Mouse (Mus musculus): ENCODE measurements around the gene Cap1. TPM values are rescaled to one million over a fixed set of nuclear protein-coding genes. Genes with fewer than 3 reads are reported as not detected.

The Cap1 gene
- total and polyA plus RNA-seq, 2 experiments from 2014 or later: 20.6 to 59.6 TPM

GRCm38 (mm10) chr4:122923392-122924344 is 37.8 kb upstream of the Cap1 start:
- H3K9me3 ChIP-seq (replicated peaks; ENCODE audit: control insufficient read depth, low read length): no peaks in the 10 kb centered on the region
- no peak overlapping the region for H3K4me2 ChIP-seq (ENCODE audit: low read depth, low read length)
- DNase-seq (ENCODE audit: low spot score): no peak
- no peak overlapping the region for H3K27ac ChIP-seq (ENCODE audit: low read depth)
- TF ChIP-seq CTCF (IDR thresholded peaks at IDR 0.05; ENCODE audit: low read depth): no peak
- no peak for TF ChIP-seq EP300 (IDR thresholded peaks at IDR 0.05; ENCODE audit: low read depth)
- no peak overlapping the region for H3K9ac ChIP-seq (replicated peaks; ENCODE audit: low read depth, low read length)
- no peak for ATAC-seq (ENCODE audit: insufficient read depth, low read depth)
- no peaks in the 10 kb centered on the region for H3K27me3 ChIP-seq (ENCODE audit: control insufficient read depth, insufficient read depth, low read length)
- H3K4me3 ChIP-seq (ENCODE audit: low read depth, low read length): no peak overlapping the region
- H3K4me1 ChIP-seq (ENCODE audit: control insufficient read depth, insufficient read depth): no peaks in the 10 kb centered on the region
- WGBS: 75% methylated on average over 15 of the region's 15 CpGs
- no peaks in the 10 kb centered on the region for H3K36me3 ChIP-seq (replicated peaks; ENCODE audit: control insufficient read depth, insufficient read depth, low read length)

- Histone ChIP-seq H3K9me3 (replicated peaks; ENCODE audit: control insufficient read depth, low read length) (no peaks in the 10 kb centered on the region), H3K27ac (ENCODE audit: low read depth) (no peak overlapping the region), H3K4me1 (ENCODE audit: control insufficient read depth, insufficient read depth) (no peaks in the 10 kb centered on the region), H3K9ac (replicated peaks; ENCODE audit: low read depth, low read length) (no peak overlapping the region), H3K4me2 (ENCODE audit: low read depth, low read length) (no peak overlapping the region), H3K27me3 (ENCODE audit: control insufficient read depth, insufficient read depth, low read length) (no peaks in the 10 kb centered on the region), H3K4me3 (ENCODE audit: low read depth, low read length) (no peak overlapping the region), H3K36me3 (replicated peaks; ENCODE audit: control insufficient read depth, insufficient read depth, low read length) (no peaks in the 10 kb centered on the region)
- DNase-seq (ENCODE audit: low spot score): no peak
- TF ChIP-seq EP300 (IDR thresholded peaks at IDR 0.05; ENCODE audit: low read depth): no peak
- no peak for TF ChIP-seq CTCF (IDR thresholded peaks at IDR 0.05; ENCODE audit: low read depth)
- 31% methylated on average over 1 of the region's 1 CpGs for WGBS
- ATAC-seq (ENCODE audit: insufficient read depth, low read depth): no peak
Measured at GRCm38 (mm10) chr4:122922841-122923240, 37.0 kb upstream of the Cap1 start.

DNA sequence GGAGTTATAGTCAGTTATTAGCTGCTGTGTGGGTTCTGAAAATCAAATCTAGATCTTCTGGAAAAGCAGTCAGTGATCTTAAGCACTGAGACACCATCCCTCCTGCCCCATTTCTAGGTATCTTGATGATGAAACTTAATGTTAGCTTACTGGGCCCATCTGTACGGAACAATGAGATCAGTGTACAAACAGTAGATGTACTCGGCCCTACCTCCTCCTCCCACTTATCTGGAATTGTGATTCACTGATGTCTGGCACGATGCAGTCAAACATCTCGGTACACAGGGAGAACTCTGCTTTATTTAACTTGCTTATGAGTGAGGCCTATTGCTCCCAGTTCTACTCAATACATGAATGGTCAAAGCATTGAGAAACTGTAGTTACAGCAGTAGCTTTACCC is 30.1 kb upstream of the Cap1 start:
- no peaks in the 10 kb centered on the region for H3K36me3 ChIP-seq (replicated peaks; ENCODE audit: control insufficient read depth, insufficient read depth, low read length)
- H3K27ac ChIP-seq (ENCODE audit: low read depth): no peak overlapping the region
- 68% methylated on average over 4 of the region's 4 CpGs for WGBS
- H3K4me3 ChIP-seq (ENCODE audit: low read depth, low read length): no peak overlapping the region
- ATAC-seq (ENCODE audit: insufficient read depth, low read depth) (no peak), DNase-seq (ENCODE audit: low spot score) (no peak)
- no peaks in the 10 kb centered on the region for H3K27me3 ChIP-seq (ENCODE audit: control insufficient read depth, insufficient read depth, low read length)
- TF ChIP-seq EP300 (IDR thresholded peaks at IDR 0.05; ENCODE audit: low read depth) (no peak), CTCF (IDR thresholded peaks at IDR 0.05; ENCODE audit: low read depth) (no peak)
- H3K4me2 ChIP-seq (ENCODE audit: low read depth, low read length): no peak overlapping the region
- no peaks in the 10 kb centered on the region for H3K9me3 ChIP-seq (replicated peaks; ENCODE audit: control insufficient read depth, low read length)
- peaks cover 6% of the 10 kb centered on the region for H3K4me1 ChIP-seq (ENCODE audit: control insufficient read depth, insufficient read depth)
- no peak overlapping the region for H3K9ac ChIP-seq (replicated peaks; ENCODE audit: low read depth, low read length)

DNA sequence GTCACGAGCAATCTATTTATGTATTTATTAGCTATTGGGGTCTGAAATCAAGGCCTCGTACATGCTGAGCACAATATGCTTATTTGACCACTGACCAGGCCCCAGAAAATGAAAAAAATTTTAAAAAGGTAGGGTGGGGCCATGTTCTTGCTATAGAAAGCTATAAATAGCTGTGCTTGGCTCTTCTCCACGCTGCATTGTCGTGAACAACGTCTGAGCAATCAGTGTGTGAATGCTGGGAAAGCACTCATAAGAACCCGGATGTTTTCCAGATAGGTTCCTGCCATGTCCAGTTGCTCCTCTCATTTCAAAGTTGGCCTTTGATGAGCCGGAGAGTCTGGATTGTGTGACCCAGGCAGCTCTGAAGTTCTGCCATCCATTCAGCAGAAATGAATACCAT is 28.3 kb upstream of the Cap1 start:
- ATAC-seq (ENCODE audit: insufficient read depth, low read depth) (peak; percentile 73), DNase-seq (ENCODE audit: low spot score) (peak; percentile 48)
- WGBS: 22% methylated on average over 7 of the region's 7 CpGs
- TF ChIP-seq CTCF (IDR thresholded peaks at IDR 0.05; ENCODE audit: low read depth) (no peak), EP300 (IDR thresholded peaks at IDR 0.05; ENCODE audit: low read depth) (no peak)
- no peaks in the 10 kb centered on the region for H3K27me3 ChIP-seq (ENCODE audit: control insufficient read depth, insufficient read depth, low read length)
- no peak overlapping the region for H3K4me3 ChIP-seq (ENCODE audit: low read depth, low read length)
- no peaks in the 10 kb centered on the region for H3K9me3 ChIP-seq (replicated peaks; ENCODE audit: control insufficient read depth, low read length)
- no peaks in the 10 kb centered on the region for H3K36me3 ChIP-seq (replicated peaks; ENCODE audit: control insufficient read depth, insufficient read depth, low read length)
- H3K4me2 ChIP-seq (ENCODE audit: low read depth, low read length): no peak overlapping the region
- peaks cover 6% of the 10 kb centered on the region for H3K4me1 ChIP-seq (ENCODE audit: control insufficient read depth, insufficient read depth)
- no peak overlapping the region for H3K9ac ChIP-seq (replicated peaks; ENCODE audit: low read depth, low read length)
- H3K27ac ChIP-seq (ENCODE audit: low read depth): peak overlapping the region; percentile 43

DNA sequence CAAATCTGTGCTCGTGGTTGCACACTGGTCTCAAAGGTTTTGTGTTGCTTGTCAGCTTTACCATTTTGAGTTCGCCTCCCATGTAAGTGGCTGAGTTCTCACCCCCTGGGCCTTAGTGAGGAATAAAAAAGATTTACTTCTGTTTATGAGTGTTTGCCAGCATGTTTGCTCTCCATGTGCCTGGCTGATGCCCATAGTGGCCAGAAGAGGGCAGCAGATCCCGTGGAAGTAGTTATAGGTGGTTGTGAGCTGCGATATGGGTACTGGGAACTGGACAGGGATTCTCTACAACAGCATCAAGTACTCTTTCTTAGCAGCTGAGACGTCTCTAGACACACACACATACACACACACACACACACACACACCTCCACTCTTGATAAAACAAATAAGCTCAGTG is 26.8 kb upstream of the Cap1 start:
- 67% methylated on average over 5 of the region's 5 CpGs for WGBS

More for the DNA sequence above, 26.8 kb upstream of the Cap1 start:
- no peak for DNase-seq (ENCODE audit: low spot score)
- ATAC-seq (ENCODE audit: insufficient read depth, low read depth): no peak
- Histone ChIP-seq H3K4me3 (ENCODE audit: low read depth, low read length) (no peak overlapping the region), H3K27ac (ENCODE audit: low read depth) (no peak overlapping the region), H3K4me1 (ENCODE audit: control insufficient read depth, insufficient read depth) (peaks cover 6% of the 10 kb centered on the region), H3K27me3 (ENCODE audit: control insufficient read depth, insufficient read depth, low read length) (no peaks in the 10 kb centered on the region), H3K9me3 (replicated peaks; ENCODE audit: control insufficient read depth, low read length) (0 out of 2 replicates have a peak, but pooled peaks cover 3% of the 10 kb centered on the region), H3K4me2 (ENCODE audit: low read depth, low read length) (no peak overlapping the region), H3K9ac (replicated peaks; ENCODE audit: low read depth, low read length) (no peak overlapping the region), H3K36me3 (replicated peaks; ENCODE audit: control insufficient read depth, insufficient read depth, low read length) (no peaks in the 10 kb centered on the region)
- TF ChIP-seq EP300 (IDR thresholded peaks at IDR 0.05; ENCODE audit: low read depth) (no peak), CTCF (IDR thresholded peaks at IDR 0.05; ENCODE audit: low read depth) (0 out of 2 replicates have a peak, but pooled peaks have one; percentile 6)

Data from heart, postnatal 0 days (tissue).